Mouse (Mus musculus) small intestine, adult 2 months (tissue): ENCODE measurements around the gene Rtf2. TPM values are rescaled to one million over a fixed set of nuclear protein-coding genes. Genes with fewer than 3 reads are reported as not detected.

ENCODE experiments used
- H3K27ac ChIP-seq: fragments of 200-500 bp; 2 replicates; pipeline ENCODE4 v1.5.1; 2012; ENCODE audit warnings: low read depth, low read length, control low read depth, inconsistent platforms; ENCODE audit not compliant: insufficient read depth
- H3K27me3 ChIP-seq: fragments of 200-500 bp; 2 replicates; pipeline ENCODE4 v1.6.1; 2012; ENCODE audit warnings: mild to moderate bottlenecking, moderate library complexity, low read length, inconsistent platforms; ENCODE audit not compliant: control insufficient read depth, insufficient read depth
- H3K36me3 ChIP-seq: fragments of 200-500 bp; 2 replicates; pipeline ENCODE4 v1.6.1; 2012; ENCODE audit warnings: mild to moderate bottlenecking, low read length, control low read depth, inconsistent platforms; ENCODE audit not compliant: control insufficient read depth, insufficient read depth
- H3K4me1 ChIP-seq: fragments of 200-500 bp; 2 replicates; pipeline ENCODE4 v1.6.1; 2012; ENCODE audit warnings: low read length, inconsistent platforms, mixed read lengths; ENCODE audit not compliant: control insufficient read depth, insufficient read depth, insufficient read length
- H3K4me3 ChIP-seq: fragments of 200-500 bp; 2 replicates; pipeline ENCODE4 v1.5.1; 2012; ENCODE audit warnings: low read depth, mild to moderate bottlenecking, control low read depth, inconsistent platforms, low read length, moderate library complexity
- CTCF ChIP-seq: fragments of 200-500 bp; IDR thresholded peaks from 2 replicates; pipeline ENCODE4 v1.5.1; 2012; ENCODE audit warnings: low read depth, mild to moderate bottlenecking, control low read depth, inconsistent platforms, low read length, moderate library complexity, mixed read lengths; ENCODE audit not compliant: insufficient replicate concordance, insufficient read length; ENCODE audit errors: extremely low read depth
- POLR2A ChIP-seq: fragments of 200-500 bp; IDR thresholded peaks from 2 replicates; pipeline ENCODE4 v1.6.1; 2012; ENCODE audit warnings: low read depth, mild to moderate bottlenecking, control low read depth, inconsistent platforms, low read length, moderate library complexity
- WGBS: fragments of 180-500 bp; shearing (Covaris S2); methylation state at CpG from one replicate; pipeline ENCODE4 v1.1.7; 2018; 5-methylcytosine and 5-hydroxymethylcytosine counted together
- polyA plus RNA-seq: library from polyadenylated mRNA; depleted of rRNA; stranded (reverse); fragments of >200 nt; gene quantifications from 2 replicates; pipeline ENCODE4 v1.2.3, GENCODE M21; 2012; rRNA removed

The Rtf2 gene
- polyA plus RNA-seq, 1 experiment = 35.9 TPM

DNA sequence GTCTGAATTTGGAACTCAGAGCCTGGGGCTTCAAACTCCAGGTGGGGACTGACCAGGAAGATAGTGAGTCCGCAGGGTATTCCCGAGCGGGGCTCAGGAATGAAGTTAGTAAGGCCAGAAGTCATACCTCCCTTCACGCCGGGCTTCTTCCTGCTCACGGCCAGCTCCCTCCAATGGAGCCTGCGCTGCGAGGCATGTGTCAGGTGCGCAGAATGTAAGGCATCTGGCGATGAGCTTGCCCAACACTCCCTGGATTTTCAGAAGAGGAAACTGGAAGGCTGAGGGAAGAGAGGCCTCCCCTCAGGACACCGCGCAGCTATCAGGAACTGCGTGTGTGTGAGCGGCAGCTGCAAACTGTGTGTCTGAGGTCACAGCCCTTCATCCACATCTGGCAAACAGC, 61.8 kb downstream of the Rtf2 start:
- TF ChIP-seq POLR2A (no peak), CTCF (no peak)
- H3K4me1 ChIP-seq = no peaks in the 10 kb centered on the region
- no peak overlapping the region for H3K4me3 ChIP-seq
- WGBS = 67% methylated on average over 14 of the region's 14 CpGs
- no peaks in the 10 kb centered on the region for H3K27me3 ChIP-seq
- H3K27ac ChIP-seq = no peak overlapping the region
- H3K36me3 ChIP-seq = no peaks in the 10 kb centered on the region

DNA sequence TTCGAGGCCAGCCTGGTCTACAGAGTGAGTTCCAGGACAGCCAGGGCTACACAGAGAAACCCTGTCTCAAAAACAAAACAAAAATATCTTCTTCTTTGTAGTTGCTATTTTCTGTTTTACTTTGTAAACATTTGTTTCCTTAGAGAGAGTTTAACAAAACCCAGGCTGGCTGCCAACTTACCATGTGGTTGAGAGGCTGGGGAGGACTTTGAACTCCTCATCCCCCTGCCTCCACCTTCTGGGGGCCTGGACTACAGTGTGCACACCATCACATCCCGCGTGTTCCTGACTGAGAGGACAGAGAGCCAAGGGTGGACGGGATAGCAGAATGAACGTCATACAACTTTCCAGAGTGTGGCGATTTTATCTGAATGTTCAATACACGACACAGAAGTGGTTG, 65.8 kb downstream of the Rtf2 start:
- WGBS = 66% methylated on average over 7 of the region's 7 CpGs
- no peak overlapping the region for H3K27ac ChIP-seq

DNA sequence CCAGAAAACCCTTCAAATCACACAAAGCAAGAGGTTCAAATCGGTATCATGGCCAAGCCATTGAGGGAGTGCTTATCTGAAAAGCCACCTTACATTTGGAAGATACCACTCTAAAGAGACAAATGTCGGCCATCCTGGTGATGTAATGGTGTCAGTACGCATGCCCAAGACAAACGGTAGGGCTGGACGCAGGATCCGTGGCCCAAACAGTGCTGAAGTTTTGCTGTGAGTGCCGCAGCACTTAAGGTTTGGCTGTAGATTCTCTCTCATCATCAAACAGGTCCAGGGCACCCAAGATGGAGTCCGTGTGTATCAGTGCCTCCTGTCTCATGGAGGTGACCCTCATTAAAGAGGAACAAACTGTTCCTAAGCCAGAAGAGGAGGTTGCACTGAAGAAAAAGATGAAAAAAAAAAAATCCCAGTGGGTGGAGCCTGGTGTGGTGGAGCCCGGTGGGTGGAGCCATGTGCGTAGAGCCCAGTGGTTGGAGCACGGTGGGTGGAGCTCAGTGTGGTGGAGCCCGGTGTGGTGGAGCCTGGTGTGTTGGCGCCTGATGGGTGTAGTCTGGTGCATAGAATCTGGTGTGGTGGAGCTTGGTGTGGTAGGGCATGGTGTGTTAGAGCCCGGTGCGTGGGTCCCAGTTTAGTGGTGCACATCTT, 69.8 kb downstream of the Rtf2 start:
- 89% methylated on average over 15 of the region's 15 CpGs for WGBS
- Histone ChIP-seq H3K27me3 (no peaks in the 10 kb centered on the region), H3K27ac (no peak overlapping the region), H3K4me3 (no peak overlapping the region), H3K4me1 (no peaks in the 10 kb centered on the region), H3K36me3 (no peaks in the 10 kb centered on the region)
- TF ChIP-seq CTCF (no peak), POLR2A (no peak)

More for the DNA sequence above, 65.8 kb downstream of the Rtf2 start:
- Histone ChIP-seq H3K27me3 (no peaks in the 10 kb centered on the region), H3K4me1 (no peaks in the 10 kb centered on the region), H3K4me3 (no peak overlapping the region), H3K36me3 (no peaks in the 10 kb centered on the region)
- TF ChIP-seq CTCF (no peak), POLR2A (no peak)

DNA sequence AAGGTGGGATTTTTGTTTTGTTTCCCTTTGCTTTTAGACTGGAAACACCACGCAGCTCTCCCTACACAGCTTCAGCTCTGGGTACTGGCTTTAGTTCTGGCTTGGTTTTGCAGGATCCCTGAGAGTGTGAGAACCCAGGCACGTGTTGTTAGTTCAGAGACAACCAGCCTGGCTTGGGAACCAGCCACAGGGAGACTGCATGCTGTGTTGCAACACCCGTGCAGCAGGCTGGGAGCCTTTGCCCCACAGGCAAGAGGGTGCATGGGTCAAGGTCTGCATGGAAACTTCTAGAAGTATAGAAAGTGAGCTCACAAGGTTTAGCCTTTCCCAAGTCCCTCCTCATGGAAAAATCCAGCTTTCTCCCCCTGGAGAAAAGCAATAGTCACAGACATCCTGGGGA, 70.5 kb downstream of the Rtf2 start:
- no peak overlapping the region for H3K27ac ChIP-seq
- H3K36me3 ChIP-seq = no peaks in the 10 kb centered on the region
- no peaks in the 10 kb centered on the region for H3K27me3 ChIP-seq
- TF ChIP-seq POLR2A (no peak), CTCF (no peak)
- H3K4me3 ChIP-seq = no peak overlapping the region
- WGBS = 37% methylated on average over 3 of the region's 3 CpGs
- no peaks in the 10 kb centered on the region for H3K4me1 ChIP-seq

DNA sequence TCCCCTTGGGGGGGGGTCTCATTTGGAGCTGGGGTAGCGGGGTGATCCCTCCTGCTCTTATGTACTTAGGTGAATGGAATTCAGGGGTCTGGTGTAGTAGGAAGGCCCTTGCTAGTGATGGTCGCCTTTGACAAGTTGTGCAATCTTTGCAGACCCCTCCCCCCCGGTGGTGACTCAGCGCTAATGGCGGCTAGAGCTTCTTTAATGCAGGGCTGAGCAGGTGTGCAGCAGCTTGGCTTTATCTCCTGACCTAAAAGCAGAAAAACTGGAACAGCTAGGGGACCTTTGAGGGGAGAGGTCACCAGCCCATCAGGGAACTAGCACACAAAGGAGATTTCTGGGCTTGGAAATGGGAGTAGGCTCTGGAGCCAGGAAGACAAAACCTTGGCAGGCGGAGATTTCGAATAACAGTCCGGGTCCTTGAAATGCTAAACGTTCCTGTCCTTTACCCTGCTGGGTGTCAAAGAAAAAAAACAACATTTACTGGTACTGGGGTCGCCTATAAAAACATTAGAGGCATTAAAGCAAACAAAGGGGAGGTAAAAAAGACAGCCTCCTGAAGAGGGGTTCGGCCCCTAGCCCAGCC, 76.1 kb downstream of the Rtf2 start:
- WGBS = 29% methylated on average over 11 of the region's 11 CpGs
- Histone ChIP-seq H3K27ac (no peak overlapping the region), H3K4me1 (no peaks in the 10 kb centered on the region), H3K4me3 (no peak overlapping the region), H3K27me3 (no peaks in the 10 kb centered on the region), H3K36me3 (no peaks in the 10 kb centered on the region)
- no peak for TF ChIP-seq POLR2A
- no peak for TF ChIP-seq CTCF

Other genes with a start within 250 kb of the Rtf2 start
- gene Mc3r, start 192.1 kb upstream of the Rtf2 start, polyA plus RNA-seq = not detected in 2 replicates
- gene Fam210b, start 95.0 kb upstream of the Rtf2 start, polyA plus RNA-seq = 16.8 and 22.7 TPM in 2 replicates
- gene Aurka, start 70.0 kb upstream of the Rtf2 start, polyA plus RNA-seq = 4.4 and 9.9 TPM in 2 replicates
- 12.2 and 20.9 TPM in 2 replicates for gene Cstf1, start 69.9 kb upstream of the Rtf2 start, polyA plus RNA-seq
- 0.37 and 0.61 TPM in 2 replicates for gene Cass4, start 46.8 kb upstream of the Rtf2 start, polyA plus RNA-seq
- gene Gcnt7, start 18.0 kb downstream of the Rtf2 start, polyA plus RNA-seq = not detected in 2 replicates
- not detected in 2 replicates for gene Fam209, start 32.0 kb downstream of the Rtf2 start, polyA plus RNA-seq
- not detected in 2 replicates for gene Tfap2c, start 109.0 kb downstream of the Rtf2 start, polyA plus RNA-seq